Mouse (Mus musculus): ENCODE data around the gene Tnip1. TPM values are rescaled to one million over a fixed set of nuclear protein-coding genes. Genes with fewer than 3 reads are reported as not detected.

Tnip1 gene
- polyA plus RNA-seq, 1 experiment, result 121 TPM

DNA sequence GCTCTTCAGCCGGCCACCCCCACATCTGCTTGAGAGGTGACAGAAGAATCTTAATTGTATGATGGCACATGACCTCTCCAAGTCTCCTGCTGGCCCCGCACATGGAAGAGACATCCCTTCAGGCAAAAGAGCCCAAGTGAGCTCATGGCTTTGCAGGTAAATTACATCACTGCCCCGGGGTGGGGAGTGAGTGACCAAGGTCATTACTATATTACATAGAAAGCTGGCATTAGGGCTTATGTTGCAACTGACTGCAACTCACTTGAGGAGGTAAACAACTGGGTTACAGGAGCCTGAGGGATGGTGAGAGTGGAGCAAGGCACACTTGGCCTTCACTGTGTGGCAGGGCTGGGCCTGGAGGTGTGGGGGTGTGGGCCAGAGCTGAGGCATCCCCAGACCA is 34.5 kb downstream of the Tnip1 start:
- H3K27ac ChIP-seq (ENCODE audit: control insufficient read depth, insufficient read depth, low read length), result no peak overlapping the region
- no peak overlapping the region for H3K4me3 ChIP-seq (ENCODE audit: control insufficient read depth, insufficient read depth, low read length)
- 96% methylated on average over 3 of the region's 3 CpGs for WGBS
- TF ChIP-seq POLR2A (IDR thresholded peaks at IDR 0.05; ENCODE audit: control insufficient read depth, extremely low read depth, insufficient read depth, low read length, poor library complexity), result no peak
- TF ChIP-seq CTCF (IDR thresholded peaks at IDR 0.05; ENCODE audit: borderline replicate concordance, control insufficient read depth, extremely low read depth, insufficient read depth, low read length, poor library complexity), result no peak
- no peak for DNase-seq
- H3K27me3 ChIP-seq (ENCODE audit: control insufficient read depth, insufficient read depth, low read length), result no peaks in the 10 kb centered on the region
- H3K4me1 ChIP-seq (replicated peaks; ENCODE audit: control insufficient read depth, insufficient read depth, low read length), result no peaks in the 10 kb centered on the region
- peaks cover 95% of the 10 kb centered on the region for H3K36me3 ChIP-seq (ENCODE audit: control insufficient read depth, insufficient read depth, low read length)

DNA sequence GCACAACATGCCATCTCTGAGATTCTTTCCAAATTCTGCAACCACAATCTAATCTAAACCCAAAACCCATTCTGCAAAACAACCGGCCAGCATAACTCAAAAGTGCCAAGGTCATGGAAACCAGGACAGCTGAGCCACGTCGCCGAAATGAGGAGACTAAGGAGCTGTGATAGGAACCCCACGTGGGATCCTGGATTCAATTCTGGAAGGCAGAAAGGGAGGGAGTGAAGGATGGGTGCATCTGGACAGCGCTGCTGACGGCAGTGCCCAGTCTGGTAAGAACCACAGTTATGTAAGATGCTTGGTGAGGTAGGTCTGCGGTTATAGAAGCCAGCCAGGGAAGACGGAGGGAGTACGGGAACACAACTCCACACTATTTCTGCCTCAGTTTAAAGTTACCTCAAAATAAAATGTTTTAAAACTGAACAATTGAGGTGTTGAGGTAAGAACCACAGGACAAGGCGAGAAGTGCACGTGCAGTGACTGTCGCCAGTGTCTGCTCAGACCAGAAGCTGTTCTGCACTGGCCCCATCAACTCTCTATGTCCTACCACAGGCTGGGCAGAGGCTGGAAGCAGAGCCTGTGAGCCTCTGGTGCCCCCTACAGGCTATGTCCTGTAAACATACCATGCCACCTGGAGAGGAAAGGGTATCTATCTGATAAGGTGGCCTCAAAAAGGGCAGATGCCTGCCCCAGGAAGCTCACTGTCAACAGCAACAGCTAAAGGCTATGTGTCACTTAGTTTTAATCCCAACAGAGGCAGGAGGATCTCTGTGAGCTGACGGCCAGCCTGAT is 35.2 kb downstream of the Tnip1 start:
- peak; percentile 67 for DNase-seq
- TF ChIP-seq POLR2A (IDR thresholded peaks at IDR 0.05; ENCODE audit: control insufficient read depth, extremely low read depth, insufficient read depth, low read length, poor library complexity) (no peak), CTCF (IDR thresholded peaks at IDR 0.05; ENCODE audit: borderline replicate concordance, control insufficient read depth, extremely low read depth, insufficient read depth, low read length, poor library complexity) (peak; percentile 71; the same call in 1 of the 2 replicates)
- Histone ChIP-seq H3K4me1 (replicated peaks; ENCODE audit: control insufficient read depth, insufficient read depth, low read length) (no peaks in the 10 kb centered on the region), H3K27me3 (ENCODE audit: control insufficient read depth, insufficient read depth, low read length) (no peaks in the 10 kb centered on the region), H3K36me3 (ENCODE audit: control insufficient read depth, insufficient read depth, low read length) (peaks cover 96% of the 10 kb centered on the region), H3K27ac (ENCODE audit: control insufficient read depth, insufficient read depth, low read length) (no peak overlapping the region), H3K4me3 (ENCODE audit: control insufficient read depth, insufficient read depth, low read length) (no peak overlapping the region)
- WGBS, result 93% methylated on average over 14 of the region's 14 CpGs

DNA sequence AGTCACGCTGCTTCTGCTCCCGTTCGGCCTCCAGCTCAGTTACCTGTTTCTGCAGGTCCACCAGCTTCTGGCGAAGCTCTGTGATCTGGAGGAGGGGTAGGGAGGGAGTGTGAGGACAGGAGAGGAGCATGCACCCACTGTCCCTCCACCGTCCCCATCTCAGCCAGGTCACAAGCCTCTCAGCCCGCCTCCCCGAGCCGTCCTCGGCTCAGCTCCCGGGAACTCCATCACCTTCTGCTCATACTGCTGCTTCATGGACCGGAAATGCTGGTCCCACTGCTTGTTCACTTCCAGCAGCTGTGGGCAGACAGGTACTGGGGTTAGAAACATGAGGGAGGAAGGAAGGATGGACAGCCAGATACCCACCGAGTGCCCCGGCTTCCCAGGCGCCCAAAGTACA is 38.6 kb downstream of the Tnip1 start:
- WGBS, result 96% methylated on average over 14 of the region's 14 CpGs
- no peak overlapping the region for H3K4me3 ChIP-seq (ENCODE audit: control insufficient read depth, insufficient read depth, low read length)
- H3K27me3 ChIP-seq (ENCODE audit: control insufficient read depth, insufficient read depth, low read length), result no peaks in the 10 kb centered on the region
- H3K36me3 ChIP-seq (ENCODE audit: control insufficient read depth, insufficient read depth, low read length), result peaks cover 86% of the 10 kb centered on the region
- no peak overlapping the region for H3K27ac ChIP-seq (ENCODE audit: control insufficient read depth, insufficient read depth, low read length)
- DNase-seq, result no peak
- no peaks in the 10 kb centered on the region for H3K4me1 ChIP-seq (replicated peaks; ENCODE audit: control insufficient read depth, insufficient read depth, low read length)
- no peak for TF ChIP-seq POLR2A (IDR thresholded peaks at IDR 0.05; ENCODE audit: control insufficient read depth, extremely low read depth, insufficient read depth, low read length, poor library complexity)
- no peak for TF ChIP-seq CTCF (IDR thresholded peaks at IDR 0.05; ENCODE audit: borderline replicate concordance, control insufficient read depth, extremely low read depth, insufficient read depth, low read length, poor library complexity)

DNA sequence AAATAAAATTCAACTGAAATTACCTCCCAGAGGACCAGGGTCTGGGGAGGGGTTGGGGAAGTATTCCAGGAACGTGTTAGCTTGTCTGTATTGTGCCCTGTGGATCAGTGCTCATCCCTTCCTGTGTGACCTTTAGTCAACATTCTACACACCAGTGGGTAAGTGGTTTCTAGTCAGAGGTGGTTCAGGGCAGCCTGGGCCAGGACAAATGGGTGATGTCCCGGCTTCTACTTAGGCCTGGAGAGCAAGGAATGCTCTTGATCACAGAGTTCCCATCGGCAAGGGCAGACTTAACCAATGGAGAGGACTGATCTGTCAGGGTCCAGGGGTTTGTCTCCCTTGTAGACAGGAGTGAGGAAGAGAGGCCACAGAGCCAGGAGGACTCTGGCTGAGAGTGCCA is 40.2 kb downstream of the Tnip1 start:
- TF ChIP-seq POLR2A (IDR thresholded peaks at IDR 0.05; ENCODE audit: control insufficient read depth, extremely low read depth, insufficient read depth, low read length, poor library complexity), result no peak
- TF ChIP-seq CTCF (IDR thresholded peaks at IDR 0.05; ENCODE audit: borderline replicate concordance, control insufficient read depth, extremely low read depth, insufficient read depth, low read length, poor library complexity), result no peak
- Histone ChIP-seq H3K27me3 (ENCODE audit: control insufficient read depth, insufficient read depth, low read length) (no peaks in the 10 kb centered on the region), H3K4me1 (replicated peaks; ENCODE audit: control insufficient read depth, insufficient read depth, low read length) (no peaks in the 10 kb centered on the region), H3K27ac (ENCODE audit: control insufficient read depth, insufficient read depth, low read length) (no peak overlapping the region), H3K4me3 (ENCODE audit: control insufficient read depth, insufficient read depth, low read length) (no peak overlapping the region), H3K36me3 (ENCODE audit: control insufficient read depth, insufficient read depth, low read length) (peaks cover 84% of the 10 kb centered on the region)
- 97% methylated on average over 3 of the region's 3 CpGs for WGBS
- no peak for DNase-seq

DNA sequence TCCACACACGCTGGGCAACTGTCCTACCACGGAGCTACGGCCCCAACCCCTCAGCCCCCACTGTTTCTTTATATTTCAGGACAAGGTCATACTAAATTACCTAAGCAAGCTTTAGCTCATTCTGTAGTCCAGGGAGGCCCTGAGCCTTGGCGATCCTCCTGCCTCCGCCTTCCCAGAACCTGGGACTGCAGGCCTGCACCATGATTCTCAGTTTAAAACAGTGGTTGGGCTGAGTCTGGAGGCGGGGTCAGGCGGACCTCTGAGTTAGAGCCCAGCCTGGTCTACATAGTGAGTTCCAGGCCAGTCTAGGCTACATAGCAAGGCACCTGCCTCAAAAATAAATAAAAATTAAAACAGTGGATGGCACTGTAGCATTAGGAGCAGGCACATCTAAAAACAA is 40.9 kb downstream of the Tnip1 start:
- DNase-seq, result no peak
- Histone ChIP-seq H3K27me3 (ENCODE audit: control insufficient read depth, insufficient read depth, low read length) (no peaks in the 10 kb centered on the region), H3K4me1 (replicated peaks; ENCODE audit: control insufficient read depth, insufficient read depth, low read length) (no peaks in the 10 kb centered on the region), H3K36me3 (ENCODE audit: control insufficient read depth, insufficient read depth, low read length) (peaks cover 84% of the 10 kb centered on the region), H3K27ac (ENCODE audit: control insufficient read depth, insufficient read depth, low read length) (no peak overlapping the region), H3K4me3 (ENCODE audit: control insufficient read depth, insufficient read depth, low read length) (no peak overlapping the region)
- WGBS, result 94% methylated on average over 7 of the region's 7 CpGs
- TF ChIP-seq CTCF (IDR thresholded peaks at IDR 0.05; ENCODE audit: borderline replicate concordance, control insufficient read depth, extremely low read depth, insufficient read depth, low read length, poor library complexity), result no peak
- no peak for TF ChIP-seq POLR2A (IDR thresholded peaks at IDR 0.05; ENCODE audit: control insufficient read depth, extremely low read depth, insufficient read depth, low read length, poor library complexity)

DNA sequence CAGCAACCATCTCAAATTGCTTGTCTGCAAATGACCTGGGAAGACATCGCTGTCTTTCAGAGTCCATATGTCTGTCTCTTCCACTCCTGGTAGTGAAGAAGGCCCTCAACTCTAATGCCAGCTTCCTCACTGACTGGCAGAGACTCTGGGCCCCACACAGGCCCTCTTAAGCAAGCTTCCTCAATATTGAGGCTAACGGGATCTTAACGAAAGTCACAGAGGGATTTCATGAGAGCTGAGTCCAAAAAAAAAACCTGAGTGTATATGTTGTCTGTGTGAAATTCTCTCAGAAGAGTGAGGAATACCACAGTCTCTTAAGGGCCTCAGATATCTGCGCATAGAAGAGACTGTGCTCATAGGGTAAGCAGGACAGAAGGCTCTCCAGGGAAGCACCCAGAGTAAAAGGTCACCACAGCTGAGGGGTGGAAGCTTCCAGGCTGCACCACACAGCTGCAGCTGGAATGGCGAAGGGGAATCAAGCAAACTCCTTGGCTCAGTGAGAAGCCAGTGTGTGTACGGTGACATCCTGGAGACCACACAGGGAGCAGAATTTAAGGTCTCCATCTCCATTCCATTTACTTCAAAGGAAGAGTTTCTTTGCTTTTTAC is 41.6 kb downstream of the Tnip1 start:
- Histone ChIP-seq H3K36me3 (ENCODE audit: control insufficient read depth, insufficient read depth, low read length) (peaks cover 84% of the 10 kb centered on the region), H3K27ac (ENCODE audit: control insufficient read depth, insufficient read depth, low read length) (no peak overlapping the region), H3K4me1 (replicated peaks; ENCODE audit: control insufficient read depth, insufficient read depth, low read length) (no peaks in the 10 kb centered on the region), H3K27me3 (ENCODE audit: control insufficient read depth, insufficient read depth, low read length) (no peaks in the 10 kb centered on the region), H3K4me3 (ENCODE audit: control insufficient read depth, insufficient read depth, low read length) (no peak overlapping the region)
- DNase-seq, result no peak
- 97% methylated on average over 6 of the region's 6 CpGs for WGBS
- TF ChIP-seq POLR2A (IDR thresholded peaks at IDR 0.05; ENCODE audit: control insufficient read depth, extremely low read depth, insufficient read depth, low read length, poor library complexity) (no peak), CTCF (IDR thresholded peaks at IDR 0.05; ENCODE audit: borderline replicate concordance, control insufficient read depth, extremely low read depth, insufficient read depth, low read length, poor library complexity) (no peak)
